Mouse (Mus musculus) G1E (cell line): ENCODE results near the gene Slc35a3.

ENCODE experiments used
- CTCF ChIP-seq: IDR thresholded peaks from 2 replicates; pipeline ENCODE4 v1.5.1; 2012; ENCODE audit warnings: low read depth, low read length, inconsistent platforms, mixed read lengths
- GATA1 ChIP-seq: IDR thresholded peaks from 2 replicates; pipeline ENCODE4 v1.6.1; 2012; ENCODE audit warnings: borderline replicate concordance, low read length, inconsistent platforms, mixed read lengths
- GATA2 ChIP-seq: IDR thresholded peaks from 2 replicates; pipeline ENCODE4 v1.6.1; 2012; ENCODE audit warnings: low read depth, low read length, inconsistent platforms, borderline replicate concordance
- POLR2AphosphoS5 ChIP-seq: IDR thresholded peaks from 2 replicates; pipeline ENCODE4 v1.6.1; 2012; ENCODE audit warnings: low read depth, low read length, inconsistent platforms; ENCODE audit not compliant: insufficient replicate concordance
- TAL1 ChIP-seq: conservative IDR thresholded peaks from 2 replicates; pipeline ENCODE4 v1.6.1; 2012; ENCODE audit warnings: low read depth, low read length, inconsistent platforms, mixed read lengths

DNA sequence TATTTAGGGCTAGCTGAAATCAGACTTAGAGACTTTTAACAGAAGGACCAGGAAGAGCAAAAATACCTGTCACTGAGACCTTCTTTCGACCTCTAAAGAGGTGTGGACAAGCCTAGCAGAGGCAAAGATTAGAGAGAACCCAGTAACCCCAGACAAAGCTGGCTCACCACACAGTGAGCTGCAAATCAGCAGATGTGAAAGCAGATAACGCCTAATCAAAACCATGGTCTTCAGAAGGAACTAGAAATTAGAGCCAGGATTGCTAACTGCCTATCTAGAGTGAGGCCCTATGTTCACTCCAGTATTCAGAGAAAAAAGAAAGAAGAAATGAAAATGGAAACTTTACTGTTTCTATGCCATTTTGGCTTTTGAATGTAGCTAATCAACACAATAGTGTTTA lies 70.3 kb downstream of the Slc35a3 start:
- TF ChIP-seq CTCF (no peak), POLR2AphosphoS5 (no peak), GATA1 (no peak), TAL1 (no peak), GATA2 (no peak)
